Mouse (Mus musculus) limb, embryonic 14.5 days (tissue): ENCODE data around the gene Prpf31. TPM values are rescaled to one million over a fixed set of nuclear protein-coding genes. Genes with fewer than 3 reads are reported as not detected.

Experiments
- ATAC-seq: fragments of 200-750 bp; cut with Nextera tagmentation; 2 replicates; pipeline ENCODE4 v1.8.0; 2017; ENCODE audit warnings: low read depth, moderate number of reproducible peaks, moderate TSS enrichment; ENCODE audit not compliant: low FRiP score
- DNase-seq: peaks from one replicate; pipeline ENCODE4 v3.0.0-alpha.2; 2015; ENCODE audit warnings: low spot score
- H3K27ac ChIP-seq: fragments of 300-500 bp; sonication (generic); replicated peaks from 2 replicates; pipeline ENCODE4 v1.5.1; 2014; ENCODE audit warnings: low read depth, mild to moderate bottlenecking, low read length, moderate library complexity, mixed read lengths
- H3K27me3 ChIP-seq: fragments of 300-500 bp; sonication (generic); 2 replicates; pipeline ENCODE4 v1.6.1; 2014; ENCODE audit warnings: low read length, mixed read lengths; ENCODE audit not compliant: control insufficient read depth, insufficient read depth
- H3K36me3 ChIP-seq: fragments of 300-500 bp; sonication (generic); 2 replicates; pipeline ENCODE4 v1.6.1; 2014; ENCODE audit warnings: mild to moderate bottlenecking, low read length, moderate library complexity, mixed read lengths; ENCODE audit not compliant: control insufficient read depth, insufficient read depth
- H3K4me1 ChIP-seq: fragments of 300-500 bp; sonication (generic); 2 replicates; pipeline ENCODE4 v1.6.1; 2014; ENCODE audit warnings: antibody characterized with exemption, low read length, mixed read lengths; ENCODE audit not compliant: control insufficient read depth, insufficient read depth
- H3K4me2 ChIP-seq: fragments of 300-500 bp; sonication (generic); replicated peaks from 2 replicates; pipeline ENCODE4 v1.6.1; 2014; ENCODE audit warnings: low read depth, mild to moderate bottlenecking, low read length, moderate library complexity; ENCODE audit not compliant: severe bottlenecking
- H3K4me3 ChIP-seq: fragments of 300-500 bp; sonication (generic); replicated peaks from 2 replicates; pipeline ENCODE4 v1.5.1; 2014; ENCODE audit warnings: low read length
- H3K9ac ChIP-seq: fragments of 300-500 bp; sonication (generic); 2 replicates; pipeline ENCODE4 v1.6.1; 2014; ENCODE audit warnings: mild to moderate bottlenecking, low read depth, low read length, moderate library complexity; ENCODE audit not compliant: severe bottlenecking
- H3K9me3 ChIP-seq: fragments of 300-500 bp; sonication (generic); 2 replicates; pipeline ENCODE4 v1.6.1; 2016; ENCODE audit warnings: low read length; ENCODE audit not compliant: control insufficient read depth
- POLR2A ChIP-seq: fragments of 200-500 bp; IDR thresholded peaks from 2 replicates; pipeline ENCODE4 v1.8.0; 2012; ENCODE audit warnings: inconsistent platforms, mild to moderate bottlenecking, moderate library complexity, borderline replicate concordance; ENCODE audit not compliant: insufficient read depth, insufficient read length; ENCODE audit errors: extremely low read depth
- WGBS: fragments of 180-500 bp; shearing (Covaris S2); extraction: QIAGEN DNeasy Blood & Tissue Kit; methylation state at CpG from one replicate; pipeline ENCODE4 v1.1.7; 2014; 5-methylcytosine and 5-hydroxymethylcytosine counted together
- polyA plus RNA-seq, 2 experiments: library from polyadenylated mRNA; depleted of rRNA in 1 of 2; stranded (reverse) in 1 of 2; unstranded in 1 of 2; fragments of >200 nt; fragmentation: Nextera tagmentation in 1 of 2; extraction: Ambion mirVana in 1 of 2; gene quantifications; 2 replicates each; pipeline versions ENCODE4 v1.2.1 to v1.2.3; 2012 to 2014

Gene Prpf31
- polyA plus RNA-seq, 2 experiments, result 64.9 to 85.6 TPM

DNA sequence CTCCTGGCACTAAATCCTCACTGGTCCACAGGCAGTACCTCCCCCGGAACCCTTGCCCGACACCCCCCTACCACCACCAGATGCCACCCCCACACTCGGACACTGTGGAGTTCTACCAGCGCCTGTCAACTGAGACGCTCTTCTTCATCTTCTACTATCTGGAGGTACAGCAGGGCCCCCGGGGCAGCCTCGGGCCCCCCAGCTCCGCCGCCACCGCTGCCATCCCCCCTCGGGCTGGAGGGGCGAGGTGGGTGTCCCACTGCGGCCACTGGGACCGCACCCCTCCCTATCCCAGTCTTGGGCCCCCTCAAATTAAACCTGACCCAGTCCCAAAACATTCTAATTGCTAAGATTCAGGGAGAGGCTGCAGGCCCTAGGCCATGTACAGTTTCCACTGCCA is 28.8 kb downstream of the Prpf31 start:
- 94% methylated on average over 14 of the region's 14 CpGs for whole genome bisulfite sequencing
- Histone ChIP-seq H3K4me1 (peaks cover 2% of the 10 kb centered on the region; the same call in 1 of the 2 replicates), H3K36me3 (peaks cover 95% of the 10 kb centered on the region), H3K4me2 (no peak overlapping the region), H3K9ac (no peak overlapping the region), H3K4me3 (no peak overlapping the region), H3K9me3 (no peaks in the 10 kb centered on the region), H3K27me3 (no peaks in the 10 kb centered on the region), H3K27ac (no peak overlapping the region)
- TF ChIP-seq POLR2A, result no peak
- ATAC-seq (no peak), DNase-seq (no peak)

DNA sequence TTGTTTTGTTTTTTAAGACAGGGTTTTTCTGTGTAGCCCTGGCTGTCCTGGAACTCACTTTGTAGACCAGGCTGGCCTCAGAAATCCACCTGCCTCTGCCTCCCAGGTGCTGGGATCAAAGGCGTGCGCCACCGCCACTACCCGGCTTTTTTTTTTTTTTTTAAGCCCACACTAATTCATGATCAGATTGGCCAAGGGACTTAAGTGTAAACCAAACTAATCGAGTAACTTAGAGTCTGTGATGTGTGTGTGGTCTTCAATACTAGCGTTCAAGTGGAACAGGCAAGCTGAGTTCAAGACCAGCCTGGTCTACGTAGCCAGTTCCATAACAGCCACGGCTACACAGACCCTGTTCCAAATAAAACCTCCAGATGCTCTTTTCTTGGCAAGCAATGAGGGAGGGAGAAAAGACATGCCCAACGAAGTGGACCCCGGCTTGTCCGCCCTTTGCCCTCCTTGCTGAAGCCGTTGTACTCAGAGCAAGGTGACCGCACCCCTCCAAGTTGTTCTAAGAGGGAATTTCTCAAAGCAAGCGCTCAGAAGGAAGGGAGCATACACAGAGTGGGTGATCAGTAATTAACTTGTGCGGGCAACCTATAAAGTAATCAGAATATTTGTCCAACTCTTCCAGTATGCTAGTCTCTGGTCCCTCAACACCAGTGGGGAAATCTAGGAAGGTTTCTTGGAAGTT is 34.9 kb downstream of the Prpf31 start:
- peak; percentile 16 for DNase-seq
- H3K4me1 ChIP-seq, result peaks cover 17% of the 10 kb centered on the region
- H3K4me2 ChIP-seq, result peak overlapping the region; percentile 72
- H3K9me3 ChIP-seq, result no peaks in the 10 kb centered on the region
- H3K27me3 ChIP-seq, result no peaks in the 10 kb centered on the region
- H3K4me3 ChIP-seq, result peak overlapping the region; percentile 66
- H3K27ac ChIP-seq, result peak overlapping the region; percentile 77
- peak overlapping the region; percentile 73 for H3K9ac ChIP-seq
- WGBS, result 34% methylated on average over 15 of the region's 15 CpGs
- TF ChIP-seq POLR2A, result no peak
- H3K36me3 ChIP-seq, result peaks cover 36% of the 10 kb centered on the region
- peak; percentile 7 for ATAC-seq

DNA sequence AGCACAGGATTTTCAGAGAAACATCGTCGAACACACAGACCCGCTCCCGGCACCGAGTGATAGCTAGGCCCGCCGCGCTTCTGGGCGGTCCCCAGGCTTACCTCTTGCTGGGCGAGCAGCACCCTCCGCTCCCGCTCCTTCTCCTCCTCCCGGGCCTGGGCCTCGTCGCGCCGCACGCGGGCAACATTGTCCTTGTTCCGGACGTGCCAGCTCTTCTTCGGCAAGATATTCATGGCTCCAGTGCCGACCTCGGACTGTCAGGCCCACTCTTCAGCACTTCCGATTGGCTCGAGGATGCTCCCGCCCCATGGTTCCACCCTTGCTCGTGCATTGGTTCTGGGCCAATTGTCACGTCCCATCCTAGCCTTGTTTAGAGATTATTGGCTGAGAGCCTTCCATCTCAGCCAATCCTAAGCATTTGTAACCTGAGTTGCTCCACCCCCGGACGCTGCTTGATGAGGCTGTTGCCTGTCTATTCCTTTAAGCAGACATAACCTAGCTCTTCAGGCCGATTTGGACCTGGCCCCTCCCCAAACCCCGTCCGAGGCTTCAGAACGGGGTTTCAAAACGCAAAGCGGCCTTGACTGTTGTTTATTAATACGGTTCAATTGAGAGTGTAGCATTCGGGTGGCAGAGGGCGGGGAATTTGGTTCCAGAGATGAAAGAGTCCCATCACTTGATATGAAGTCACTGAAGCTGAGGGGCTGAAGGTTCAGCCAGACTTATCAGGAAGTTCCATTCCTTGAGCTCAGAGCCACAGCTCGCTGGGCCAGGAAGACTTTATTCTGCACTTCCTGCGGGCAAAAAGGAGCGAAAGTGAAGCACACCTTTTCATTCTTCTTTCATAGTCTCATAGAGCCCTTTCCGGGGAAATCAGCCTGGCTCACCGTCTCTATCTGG is 35.7 kb downstream of the Prpf31 start, which contains the start of gene Leng1:
Gene Leng1, minus strand, starts transcription at position 626 of the 900 bp plus-strand sequence.
- DNase-seq (peak; percentile 99), ATAC-seq (peak; percentile 97)
- H3K36me3 ChIP-seq, result peaks cover 28% of the 10 kb centered on the region
- peak within 1 kb of the TSS; percentile 73 for H3K9ac ChIP-seq
- H3K27me3 ChIP-seq, result no peaks in the 10 kb centered on the region
- peaks cover 17% of the 10 kb centered on the region for H3K4me1 ChIP-seq
- WGBS, result 4% methylated on average over 45 of the region's 45 CpGs
- peak within 1 kb of the TSS; percentile 72 for H3K4me2 ChIP-seq
- peak; percentile 24; the same call in 1 of the 2 replicates for TF ChIP-seq POLR2A
- H3K4me3 ChIP-seq, result peak within 1 kb of the TSS; percentile 66
- H3K9me3 ChIP-seq, result no peaks in the 10 kb centered on the region
- peak within 1 kb of the TSS; percentile 77 for H3K27ac ChIP-seq

DNA sequence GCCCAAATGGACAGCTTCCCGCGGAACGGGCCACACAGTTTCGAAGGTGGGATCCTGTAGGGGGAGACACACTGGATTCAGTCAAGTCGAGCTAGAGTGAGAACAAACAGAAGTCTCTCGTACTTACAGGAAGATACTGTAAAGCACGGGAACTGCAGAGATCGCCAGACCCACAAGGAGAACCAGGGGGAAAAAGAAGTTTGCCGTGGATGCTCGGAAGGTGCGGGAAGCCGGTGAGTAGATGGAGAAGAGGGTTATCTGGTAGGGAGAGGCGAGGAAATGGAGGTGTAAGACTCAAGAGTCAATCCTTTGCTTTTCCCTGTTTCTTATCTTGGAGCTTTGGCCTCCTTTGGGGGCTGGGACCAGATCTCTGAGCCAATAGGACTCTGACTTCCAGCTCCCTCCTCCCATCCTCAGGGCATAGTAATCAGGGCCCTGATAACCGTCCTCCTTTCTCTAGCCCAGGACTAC is 37.2 kb downstream of the Prpf31 start:
- no peak for TF ChIP-seq POLR2A
- Histone ChIP-seq H3K27me3 (no peaks in the 10 kb centered on the region), H3K27ac (no peak overlapping the region), H3K9ac (no peak overlapping the region), H3K9me3 (no peaks in the 10 kb centered on the region), H3K36me3 (peaks cover 14% of the 10 kb centered on the region), H3K4me1 (peaks cover 17% of the 10 kb centered on the region), H3K4me2 (no peak overlapping the region), H3K4me3 (no peak overlapping the region)
- 18% methylated on average over 14 of the region's 14 CpGs for WGBS
- ATAC-seq, result no peak
- DNase-seq, result no peak

DNA sequence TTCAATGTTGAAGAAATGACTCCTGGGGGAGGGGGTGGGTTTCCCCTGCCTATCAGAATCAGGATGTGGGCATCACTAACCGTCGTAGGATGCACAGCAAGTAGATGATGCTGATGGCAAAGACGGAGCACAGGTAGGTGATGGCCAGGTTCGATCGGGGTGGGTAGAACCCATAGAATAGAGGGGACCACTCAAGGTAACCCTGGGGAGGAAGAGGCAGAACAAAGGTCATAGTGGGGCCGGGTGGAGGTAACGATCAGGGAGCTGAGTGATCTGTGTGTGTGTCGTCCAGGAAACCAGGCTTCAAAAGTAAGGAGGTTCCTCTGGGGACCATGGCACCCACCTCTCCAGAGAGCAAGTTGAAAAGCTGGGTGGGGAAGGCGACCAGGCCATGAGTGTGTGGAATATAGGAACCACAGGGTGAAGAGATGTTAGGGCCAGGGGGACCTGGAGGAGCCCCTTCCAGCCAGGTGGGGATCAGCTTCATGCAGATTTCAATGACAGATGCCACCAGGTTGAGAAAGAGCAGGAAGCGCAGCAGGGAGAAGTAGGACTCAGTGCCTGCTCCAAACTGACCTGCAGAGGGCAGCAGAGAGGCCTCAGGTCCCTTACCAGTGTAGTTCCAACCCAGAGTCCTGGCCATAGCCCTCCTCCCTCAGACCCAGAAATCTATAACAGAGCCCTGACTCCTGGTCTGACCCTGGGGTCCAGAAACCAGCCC is 44.9 kb downstream of the Prpf31 start:
- Histone ChIP-seq H3K36me3 (peaks cover 17% of the 10 kb centered on the region), H3K9me3 (no peaks in the 10 kb centered on the region), H3K4me1 (no peaks in the 10 kb centered on the region), H3K4me2 (no peak overlapping the region), H3K27ac (no peak overlapping the region), H3K27me3 (no peaks in the 10 kb centered on the region), H3K9ac (no peak overlapping the region), H3K4me3 (no peak overlapping the region)
- 73% methylated on average over 10 of the region's 10 CpGs for whole genome bisulfite sequencing
- DNase-seq, result peak; percentile 89
- ATAC-seq, result peak; percentile 80
- TF ChIP-seq POLR2A, result no peak
